Mouse (Mus musculus): ENCODE results near the gene Itfg2. TPM values are rescaled to one million over a fixed set of nuclear protein-coding genes. Genes with fewer than 3 reads are reported as not detected.

The Itfg2 gene
- total RNA-seq, 2 experiments from 2014 or later, result 17.5 to 24.4 TPM

Other genes starting within 250 kb of the Itfg2 start
- gene Tead4, start 124.1 kb downstream of the Itfg2 start, total RNA-seq (2021), result 1 to 10 TPM in 1 of 2 experiments, under 1 TPM in 1; 0.82 to 1.6 TPM
- gene Tulp3, start 69.1 kb downstream of the Itfg2 start, total RNA-seq (2021), result 10 to 100 TPM; 17.6 to 18.4 TPM
- 10 to 100 TPM; 16.3 to 18.2 TPM for gene Rhno1, start 62.0 kb downstream of the Itfg2 start, total RNA-seq (2021)
- 1 to 10 TPM; 2.0 to 2.1 TPM for gene Foxm1, start 62.0 kb downstream of the Itfg2 start, total RNA-seq (2021)
- under 1 TPM in 1 of 2 experiments, not detected in 1; 0.63 TPM for gene Tex52, start 49.5 kb downstream of the Itfg2 start, total RNA-seq (2021)
- gene Gm44596, start 49.4 kb downstream of the Itfg2 start, total RNA-seq (2021), result not detected
- gene Nrip2, start 25.6 kb downstream of the Itfg2 start, total RNA-seq (2021), result 1 to 10 TPM; 7.8 to 8.0 TPM
- 100 to 1,000 TPM; 112 TPM for gene Fkbp4, start 13.7 kb upstream of the Itfg2 start, total RNA-seq (2021)
- under 1 TPM in 1 of 2 experiments, not detected in 1; 0.09 TPM for gene Pzp, start 101.8 kb upstream of the Itfg2 start, total RNA-seq (2021)
- gene A2ml1, start 156.7 kb upstream of the Itfg2 start, total RNA-seq (2021), result 10 to 100 TPM; 15.3 to 19.5 TPM
- not detected for gene Klrb1a, start 198.6 kb upstream of the Itfg2 start, total RNA-seq (2021)
- not detected for gene Clec2h, start 237.5 kb upstream of the Itfg2 start, total RNA-seq (2021)